Mouse (Mus musculus) MEL (cell line): Measurements from ENCODE around the gene Susd2. TPM values are rescaled to one million over a fixed set of nuclear protein-coding genes. Genes with fewer than 3 reads are reported as not detected.

Experiments used
- DNase-seq: peaks from one replicate; pipeline ENCODE4 v3.0.0; 2011; ENCODE audit warnings: low read depth, low spot score
- H3K27ac ChIP-seq: 2 replicates; pipeline ENCODE4 v1.5.1; 2012; ENCODE audit warnings: low read depth, mild to moderate bottlenecking, control low read depth, low read length, moderate library complexity; ENCODE audit not compliant: control insufficient read depth
- H3K27me3 ChIP-seq, 2 experiments: fragments of 150-350 bp in 1 of 2; sonication (generic) in 1 of 2; 2 replicates each; pipeline ENCODE4 v1.6.1; 2012; ENCODE audit warnings: low read length in 2 of 2, mild to moderate bottlenecking in 2 of 2, improper control_type of control experiment in 1 of 2, moderate library complexity in 1 of 2; ENCODE audit not compliant: insufficient read depth in 2 of 2, control insufficient read depth in 1 of 2
- H3K36me3 ChIP-seq, 2 experiments: 2 replicates each; pipeline ENCODE4 v1.6.1; 2012 to 2014; ENCODE audit warnings: low read length in 2 of 2, improper control_type of control experiment in 1 of 2, inconsistent platforms in 1 of 2, mild to moderate bottlenecking in 1 of 2; ENCODE audit not compliant: insufficient read depth in 2 of 2, control insufficient read depth in 1 of 2
- H3K4me1 ChIP-seq, 2 experiments: fragments of 150-350 bp in 1 of 2; sonication (generic) in 1 of 2; 2 replicates each; pipeline ENCODE4 v1.6.1; 2012; ENCODE audit warnings: low read length in 2 of 2, improper control_type of control experiment in 1 of 2, mild to moderate bottlenecking in 1 of 2; ENCODE audit not compliant: insufficient read depth in 2 of 2, control insufficient read depth in 1 of 2
- H3K4me3 ChIP-seq, 2 experiments: fragments of 150-350 bp in 1 of 2; sonication (generic) in 1 of 2; 2 replicates each; pipeline ENCODE4 v1.5.1; 2012; ENCODE audit warnings: low read depth in 2 of 2, low read length in 2 of 2, mild to moderate bottlenecking in 2 of 2, moderate library complexity in 2 of 2, control low read depth in 1 of 2, improper control_type of control experiment in 1 of 2; ENCODE audit not compliant: control insufficient read depth in 1 of 2, insufficient read depth in 1 of 2
- H3K79me2 ChIP-seq: 2 replicates; pipeline ENCODE4 v1.6.1; 2012; ENCODE audit warnings: mild to moderate bottlenecking, low read length, moderate library complexity; ENCODE audit not compliant: control insufficient read depth, poor library complexity, insufficient read depth
- H3K9ac ChIP-seq: 2 replicates; pipeline ENCODE4 v1.6.1; 2012; ENCODE audit warnings: low read depth, mild to moderate bottlenecking, control low read depth, low read length, moderate library complexity; ENCODE audit not compliant: control insufficient read depth, poor library complexity, severe bottlenecking
- H3K9me3 ChIP-seq: fragments of 150-350 bp; sonication (generic); replicated peaks from 2 replicates; pipeline ENCODE4 v1.6.1; 2012; ENCODE audit warnings: mild to moderate bottlenecking, low read length, improper control_type of control experiment, moderate library complexity; ENCODE audit not compliant: insufficient read depth
- BHLHE40 ChIP-seq: IDR thresholded peaks from 2 replicates; pipeline ENCODE4 v1.6.1; 2012; ENCODE audit warnings: low read depth, mild to moderate bottlenecking, inconsistent platforms, low read length, improper control_type of control experiment, borderline replicate concordance
- CHD1 ChIP-seq: IDR thresholded peaks from 2 replicates; pipeline ENCODE4 v1.6.1; 2012; ENCODE audit warnings: low read depth, mild to moderate bottlenecking, inconsistent platforms, low read length, improper control_type of control experiment
- CTCF ChIP-seq, 3 experiments: IDR thresholded peaks in 2 of 3; conservative IDR thresholded peaks in 1 of 3; 2 replicates each; pipeline ENCODE4 v1.5.1; 2011 to 2012; ENCODE audit warnings: low read length in 3 of 3, low read depth in 2 of 3, mild to moderate bottlenecking in 2 of 3, improper control_type of control experiment in 1 of 3, inconsistent platforms in 1 of 3, mixed read lengths in 1 of 3, moderate library complexity in 1 of 3; ENCODE audit not compliant: control insufficient read depth in 1 of 3, insufficient read depth in 1 of 3, poor library complexity in 1 of 3, severe bottlenecking in 1 of 3
- E2F4 ChIP-seq: IDR thresholded peaks from 2 replicates; pipeline ENCODE4 v1.6.1; 2011; ENCODE audit warnings: low read depth, low read length, improper control_type of control experiment, borderline replicate concordance
- ELF1 ChIP-seq: IDR thresholded peaks from 2 replicates; pipeline ENCODE4 v1.6.1; 2014; ENCODE audit warnings: low read depth, mild to moderate bottlenecking, inconsistent platforms, low read length, improper control_type of control experiment, moderate library complexity
- EP300 ChIP-seq, 2 experiments: IDR thresholded peaks; 2 replicates each; pipeline ENCODE4 v1.6.1; 2011; ENCODE audit warnings: improper control_type of control experiment in 2 of 2, low read length in 2 of 2, low read depth in 1 of 2, mild to moderate bottlenecking in 1 of 2
- GABPA ChIP-seq: IDR thresholded peaks from 2 replicates; pipeline ENCODE4 v1.6.1; 2012; ENCODE audit warnings: low read depth, mild to moderate bottlenecking, inconsistent platforms, low read length, improper control_type of control experiment, moderate library complexity
- GATA1 ChIP-seq: IDR thresholded peaks from 2 replicates; pipeline ENCODE4 v1.6.1; 2011; ENCODE audit warnings: low read depth, low read length, improper control_type of control experiment
- HCFC1 ChIP-seq: IDR thresholded peaks from 2 replicates; pipeline ENCODE4 v1.6.1; 2012; ENCODE audit warnings: low read depth, mild to moderate bottlenecking, inconsistent platforms, low read length, improper control_type of control experiment, moderate library complexity
- JUND ChIP-seq: IDR thresholded peaks from 2 replicates; pipeline ENCODE4 v1.6.1; 2011; ENCODE audit warnings: low read depth, mild to moderate bottlenecking, improper control_type of control experiment, low read length
- MAFK ChIP-seq: IDR thresholded peaks from 2 replicates; pipeline ENCODE4 v1.6.1; 2011; ENCODE audit warnings: low read depth, mild to moderate bottlenecking, low read length, improper control_type of control experiment, borderline replicate concordance
- MAX ChIP-seq: IDR thresholded peaks from 2 replicates; pipeline ENCODE4 v1.6.1; 2011; ENCODE audit warnings: low read length, improper control_type of control experiment
- MAZ ChIP-seq: IDR thresholded peaks from 2 replicates; pipeline ENCODE4 v1.6.1; 2012; ENCODE audit warnings: low read depth, mild to moderate bottlenecking, inconsistent platforms, low read length, improper control_type of control experiment
- MXI1 ChIP-seq: IDR thresholded peaks from 2 replicates; pipeline ENCODE4 v1.6.1; 2011; ENCODE audit warnings: mild to moderate bottlenecking, low read depth, low read length, improper control_type of control experiment
- MYB ChIP-seq: IDR thresholded peaks from 2 replicates; pipeline ENCODE4 v1.6.1; 2011; ENCODE audit warnings: mild to moderate bottlenecking, low read depth, low read length, improper control_type of control experiment
- MYC ChIP-seq: IDR thresholded peaks from 2 replicates; pipeline ENCODE4 v1.6.1; 2011; ENCODE audit warnings: low read depth, mild to moderate bottlenecking, low read length, improper control_type of control experiment, moderate library complexity
- POLR2A ChIP-seq, 2 experiments: IDR thresholded peaks; 2 replicates each; pipeline ENCODE4 v1.6.1; 2011 to 2012; ENCODE audit warnings: low read length in 2 of 2, mild to moderate bottlenecking in 2 of 2, control low read depth in 1 of 2, improper control_type of control experiment in 1 of 2, low read depth in 1 of 2, moderate library complexity in 1 of 2; ENCODE audit not compliant: control insufficient read depth in 1 of 2, insufficient read depth in 1 of 2, poor library complexity in 1 of 2
- POLR2AphosphoS2 ChIP-seq: IDR thresholded peaks from 2 replicates; pipeline ENCODE4 v1.6.1; 2011; ENCODE audit warnings: low read length, improper control_type of control experiment
- POLR2AphosphoS5 ChIP-seq: IDR thresholded peaks from 2 replicates; pipeline ENCODE4 v1.6.1; 2012; ENCODE audit warnings: low read depth, borderline replicate concordance, mild to moderate bottlenecking, inconsistent platforms, low read length, moderate library complexity, mixed read lengths
- RCOR1 ChIP-seq: IDR thresholded peaks from 2 replicates; pipeline ENCODE4 v1.6.1; 2012; ENCODE audit warnings: low read depth, mild to moderate bottlenecking, inconsistent platforms, low read length, improper control_type of control experiment
- SIN3A ChIP-seq: IDR thresholded peaks from 2 replicates; pipeline ENCODE4 v1.6.1; 2012; ENCODE audit warnings: low read length, improper control_type of control experiment, inconsistent platforms
- TBP ChIP-seq: IDR thresholded peaks from 2 replicates; pipeline ENCODE4 v1.8.0; 2011; ENCODE audit warnings: low read depth, low read length, improper control_type of control experiment
- TCF12 ChIP-seq: IDR thresholded peaks from 2 replicates; pipeline ENCODE4 v1.6.1; 2014; ENCODE audit warnings: low read depth, mild to moderate bottlenecking, inconsistent platforms, low read length, improper control_type of control experiment, moderate library complexity
- UBTF ChIP-seq: IDR thresholded peaks from 2 replicates; pipeline ENCODE4 v1.6.1; 2012; ENCODE audit warnings: low read depth, mild to moderate bottlenecking, inconsistent platforms, low read length, improper control_type of control experiment, moderate library complexity, borderline replicate concordance; ENCODE audit not compliant: insufficient read depth
- USF1 ChIP-seq: IDR thresholded peaks from 2 replicates; pipeline ENCODE4 v1.6.1; 2014; ENCODE audit warnings: low read depth, mild to moderate bottlenecking, inconsistent platforms, low read length, improper control_type of control experiment, moderate library complexity
- USF2 ChIP-seq, 2 experiments: IDR thresholded peaks; 2 replicates each; pipeline ENCODE4 v1.6.1; 2011 to 2012; ENCODE audit warnings: improper control_type of control experiment in 2 of 2, low read length in 2 of 2, borderline replicate concordance in 1 of 2, inconsistent platforms in 1 of 2, low read depth in 1 of 2, mild to moderate bottlenecking in 1 of 2; ENCODE audit not compliant: insufficient read depth in 1 of 2
- ZC3H11A ChIP-seq: IDR thresholded peaks from 2 replicates; pipeline ENCODE4 v1.6.1; 2012; ENCODE audit warnings: low read depth, mild to moderate bottlenecking, inconsistent platforms, low read length, improper control_type of control experiment
- ZMIZ1 ChIP-seq: IDR thresholded peaks from 2 replicates; pipeline ENCODE4 v1.6.1; 2012; ENCODE audit warnings: low read depth, mild to moderate bottlenecking, inconsistent platforms, low read length, improper control_type of control experiment, moderate library complexity
- ZNF384 ChIP-seq: IDR thresholded peaks from 2 replicates; pipeline ENCODE4 v1.6.1; 2012; ENCODE audit warnings: low read depth, mild to moderate bottlenecking, inconsistent platforms, low read length, improper control_type of control experiment
- polyA plus RNA-seq, 2 experiments: library from polyadenylated mRNA; stranded (reverse) in 1 of 2; unstranded in 1 of 2; fragments of >175 nt in 1 of 2; fragments of >200 nt in 1 of 2; gene quantifications; 2 replicates each; pipeline versions ENCODE4 v1.2.1 to v1.2.4; 2012; ENCODE audit warnings: low replicate concordance in 2 of 2, low read depth in 1 of 2; ENCODE audit not compliant: insufficient read length in 2 of 2, insufficient read depth in 1 of 2, missing spikeins in 1 of 2
- total RNA-seq: library from RNA; depleted of rRNA; stranded (reverse); fragments of 300-350 nt; gene quantifications from 2 replicates; pipeline ENCODE4 v1.2.3, GENCODE M21; 2012

Susd2 gene
- total and polyA plus RNA-seq, 3 experiments = 0.12 to 0.15 TPM; not detected in 1

GRCm38 (mm10) chr10:75592585-75592984 lies 51.2 kb downstream of the Susd2 start:
- no peaks in the 10 kb centered on the region for H3K27me3 ChIP-seq
- no peak overlapping the region for H3K9ac ChIP-seq
- H3K27ac ChIP-seq = no peak overlapping the region
- H3K36me3 ChIP-seq = peaks cover 0 to 13% of the 10 kb centered on the region in 2 experiments; a peak in 2 of 4 replicates
- H3K4me1 ChIP-seq = peaks cover 8 to 34% of the 10 kb centered on the region in 2 experiments
- TF ChIP-seq E2F4 (no peak), ZC3H11A (no peak), GATA1 (no peak), MAZ (no peak), MAX (no peak), EP300 (IDR thresholded peaks at IDR 0.05; ENCODE audit: low read depth in 1 of 2, low read length in 2 of 2) (no peak), SIN3A (no peak), MYB (no peak)
- H3K9me3 ChIP-seq = no peaks in the 10 kb centered on the region
- no peak for DNase-seq
- no peak overlapping the region for H3K4me3 ChIP-seq
- H3K79me2 ChIP-seq = no peaks in the 10 kb centered on the region

GRCm38 (mm10) chr10:75591211-75591894 lies 52.5 kb downstream of the Susd2 start:
- H3K9me3 ChIP-seq = no peaks in the 10 kb centered on the region
- peaks cover 0 to 13% of the 10 kb centered on the region in 2 experiments; a peak in 2 of 4 replicates for H3K36me3 ChIP-seq
- peak overlapping the region; percentile 12 to 25; a peak in 2 of 4 replicates for H3K4me3 ChIP-seq
- peaks cover 8 to 32% of the 10 kb centered on the region in 2 experiments for H3K4me1 ChIP-seq
- DNase-seq = peak; percentile 95
- H3K27ac ChIP-seq = peak overlapping the region; percentile 70
- H3K9ac ChIP-seq = peak overlapping the region; percentile 43
- H3K79me2 ChIP-seq = no peaks in the 10 kb centered on the region
- H3K27me3 ChIP-seq = no peaks in the 10 kb centered on the region
- TF ChIP-seq ZNF384 (no peak), GATA1 (no peak), USF2 (IDR thresholded peaks at IDR 0.05; ENCODE audit: borderline replicate concordance in 1 of 2, insufficient read depth in 1 of 2, low read depth in 1 of 2, low read length in 2 of 2) (no peak), MYC (peak; percentile 52; the same call in 1 of the 2 replicates), UBTF (no peak), POLR2AphosphoS5 (no peak), CTCF (IDR thresholded peaks at IDR 0.05 in 2 of 3, conservative IDR thresholded peaks at IDR 0.05 in 1 of 3; ENCODE audit: control insufficient read depth in 1 of 3, insufficient read depth in 1 of 3, low read depth in 2 of 3, low read length in 3 of 3, poor library complexity in 1 of 3, severe bottlenecking in 1 of 3) (peak in 1 of 3 experiments; percentile 22; a peak in 1 of 6 replicates), CHD1 (no peak), E2F4 (no peak), TCF12 (no peak), ZMIZ1 (no peak), MAX (peak; percentile 39; the same call in 1 of the 2 replicates), MAFK (no peak), BHLHE40 (no peak), USF1 (no peak), GABPA (no peak), MYB (no peak), POLR2AphosphoS2 (no peak), POLR2A (IDR thresholded peaks at IDR 0.05; ENCODE audit: control insufficient read depth in 1 of 2, insufficient read depth in 1 of 2, low read depth in 1 of 2, low read length in 2 of 2, poor library complexity in 1 of 2) (peak in 1 of 2 experiments; percentile 51; a peak in 1 of 4 replicates), MAZ (peak; percentile 85; the same call in 1 of the 2 replicates), ELF1 (no peak), MXI1 (peak; percentile 39; the same call in 1 of the 2 replicates), RCOR1 (peak; percentile 25; the same call in 1 of the 2 replicates), JUND (no peak), HCFC1 (peak; percentile 61; the same call in 1 of the 2 replicates), TBP (no peak; the same call in 1 of the 2 replicates)
